Mouse (Mus musculus): ENCODE data around the gene Gm45062. TPM values are rescaled to one million over a fixed set of nuclear protein-coding genes. Genes with fewer than 3 reads are reported as not detected.

Gene Gm45062
- polyA plus RNA-seq, 1 experiment from 2014 or later: 0.85 TPM

GRCm38 (mm10) chr6:8395061-8395460, 135.8 kb downstream of the Gm45062 start:
- TF ChIP-seq EP300 (IDR thresholded peaks at IDR 0.05; ENCODE audit: low read depth): no peak
- no peak for TF ChIP-seq CTCF (IDR thresholded peaks at IDR 0.05; ENCODE audit: low read depth)
- ATAC-seq (peak; percentile 50; the same call in 1 of the 2 replicates), DNase-seq (no peak)
- no peak overlapping the region for H3K4me2 ChIP-seq (ENCODE audit: low read depth, low read length)
- no peak overlapping the region for H3K27ac ChIP-seq (ENCODE audit: low read depth)
- H3K36me3 ChIP-seq (replicated peaks; ENCODE audit: insufficient read depth, low read length): no peaks in the 10 kb centered on the region
- no peaks in the 10 kb centered on the region for H3K4me1 ChIP-seq (ENCODE audit: insufficient read depth)
- no peak overlapping the region for H3K4me3 ChIP-seq (ENCODE audit: low read depth, low read length)
- no peak overlapping the region for H3K9ac ChIP-seq (replicated peaks)
- H3K9me3 ChIP-seq (ENCODE audit: low read length): no peaks in the 10 kb centered on the region
- no peaks in the 10 kb centered on the region for H3K27me3 ChIP-seq (ENCODE audit: insufficient read depth, low read length)
- 55% methylated on average over 4 of the region's 4 CpGs for WGBS (ENCODE audit: insufficient replicate concordance)

- ATAC-seq (no peak), DNase-seq (no peak)
- H3K27me3 ChIP-seq (ENCODE audit: insufficient read depth, low read length): no peaks in the 10 kb centered on the region
- no peak for TF ChIP-seq EP300 (IDR thresholded peaks at IDR 0.05; ENCODE audit: low read depth)
- no peak for TF ChIP-seq CTCF (IDR thresholded peaks at IDR 0.05; ENCODE audit: low read depth)
- no peak overlapping the region for H3K4me3 ChIP-seq (ENCODE audit: low read depth, low read length)
- WGBS (ENCODE audit: insufficient replicate concordance): 90% methylated on average over 7 of the region's 7 CpGs
- H3K27ac ChIP-seq (ENCODE audit: low read depth): no peak overlapping the region
- no peaks in the 10 kb centered on the region for H3K9me3 ChIP-seq (ENCODE audit: low read length)
- H3K36me3 ChIP-seq (replicated peaks; ENCODE audit: insufficient read depth, low read length): no peaks in the 10 kb centered on the region
- no peak overlapping the region for H3K9ac ChIP-seq (replicated peaks)
- no peak overlapping the region for H3K4me2 ChIP-seq (ENCODE audit: low read depth, low read length)
- no peaks in the 10 kb centered on the region for H3K4me1 ChIP-seq (ENCODE audit: insufficient read depth)
Measured at GRCm38 (mm10) chr6:8397252-8397651, 138.0 kb downstream of the Gm45062 start.

GRCm38 (mm10) chr6:8399710-8400109, 140.5 kb downstream of the Gm45062 start:
- Histone ChIP-seq H3K27ac (ENCODE audit: low read depth) (no peak overlapping the region), H3K36me3 (replicated peaks; ENCODE audit: insufficient read depth, low read length) (no peaks in the 10 kb centered on the region), H3K27me3 (ENCODE audit: insufficient read depth, low read length) (no peaks in the 10 kb centered on the region), H3K4me1 (ENCODE audit: insufficient read depth) (no peaks in the 10 kb centered on the region), H3K9ac (replicated peaks) (no peak overlapping the region), H3K9me3 (ENCODE audit: low read length) (no peaks in the 10 kb centered on the region), H3K4me2 (ENCODE audit: low read depth, low read length) (no peak overlapping the region), H3K4me3 (ENCODE audit: low read depth, low read length) (no peak overlapping the region)
- DNase-seq (no peak), ATAC-seq (no peak)
- WGBS (ENCODE audit: insufficient replicate concordance): 83% methylated on average over 1 of the region's 1 CpGs
- no peak for TF ChIP-seq EP300 (IDR thresholded peaks at IDR 0.05; ENCODE audit: low read depth)
- no peak for TF ChIP-seq CTCF (IDR thresholded peaks at IDR 0.05; ENCODE audit: low read depth)

GRCm38 (mm10) chr6:8403127-8403526, 143.9 kb downstream of the Gm45062 start:
- ATAC-seq (no peak), DNase-seq (no peak)
- TF ChIP-seq EP300 (IDR thresholded peaks at IDR 0.05; ENCODE audit: low read depth) (no peak), CTCF (IDR thresholded peaks at IDR 0.05; ENCODE audit: low read depth) (no peak)
- Histone ChIP-seq H3K36me3 (replicated peaks; ENCODE audit: insufficient read depth, low read length) (no peaks in the 10 kb centered on the region), H3K9me3 (ENCODE audit: low read length) (no peaks in the 10 kb centered on the region), H3K27ac (ENCODE audit: low read depth) (no peak overlapping the region), H3K4me2 (ENCODE audit: low read depth, low read length) (no peak overlapping the region), H3K4me3 (ENCODE audit: low read depth, low read length) (no peak overlapping the region), H3K27me3 (ENCODE audit: insufficient read depth, low read length) (no peaks in the 10 kb centered on the region), H3K9ac (replicated peaks) (no peak overlapping the region), H3K4me1 (ENCODE audit: insufficient read depth) (no peaks in the 10 kb centered on the region)
- 86% methylated on average over 5 of the region's 5 CpGs for WGBS (ENCODE audit: insufficient replicate concordance)

GRCm38 (mm10) chr6:8405844-8406243, 146.6 kb downstream of the Gm45062 start:
- Histone ChIP-seq H3K9ac (replicated peaks) (no peak overlapping the region), H3K4me1 (ENCODE audit: insufficient read depth) (no peaks in the 10 kb centered on the region), H3K4me3 (ENCODE audit: low read depth, low read length) (no peak overlapping the region), H3K9me3 (ENCODE audit: low read length) (no peaks in the 10 kb centered on the region), H3K36me3 (replicated peaks; ENCODE audit: insufficient read depth, low read length) (no peaks in the 10 kb centered on the region), H3K4me2 (ENCODE audit: low read depth, low read length) (no peak overlapping the region), H3K27me3 (ENCODE audit: insufficient read depth, low read length) (no peaks in the 10 kb centered on the region), H3K27ac (ENCODE audit: low read depth) (no peak overlapping the region)
- ATAC-seq: no peak
- DNase-seq: no peak
- TF ChIP-seq CTCF (IDR thresholded peaks at IDR 0.05; ENCODE audit: low read depth) (no peak), EP300 (IDR thresholded peaks at IDR 0.05; ENCODE audit: low read depth) (no peak)
- WGBS (ENCODE audit: insufficient replicate concordance): 83% methylated on average over 5 of the region's 5 CpGs

- H3K9me3 ChIP-seq (ENCODE audit: low read length): no peaks in the 10 kb centered on the region
- DNase-seq: no peak
- TF ChIP-seq CTCF (IDR thresholded peaks at IDR 0.05; ENCODE audit: low read depth): no peak
- H3K4me3 ChIP-seq (ENCODE audit: low read depth, low read length): no peak overlapping the region
- 79% methylated on average over 2 of the region's 2 CpGs for WGBS (ENCODE audit: insufficient replicate concordance)
- no peak overlapping the region for H3K4me2 ChIP-seq (ENCODE audit: low read depth, low read length)
- H3K27ac ChIP-seq (ENCODE audit: low read depth): no peak overlapping the region
- no peak for ATAC-seq
- H3K9ac ChIP-seq (replicated peaks): no peak overlapping the region
- H3K4me1 ChIP-seq (ENCODE audit: insufficient read depth): no peaks in the 10 kb centered on the region
- no peaks in the 10 kb centered on the region for H3K36me3 ChIP-seq (replicated peaks; ENCODE audit: insufficient read depth, low read length)
- H3K27me3 ChIP-seq (ENCODE audit: insufficient read depth, low read length): no peaks in the 10 kb centered on the region
Measured at GRCm38 (mm10) chr6:8408332-8408731, 149.1 kb downstream of the Gm45062 start.

GRCm38 (mm10) chr6:8409865-8410264, 150.6 kb downstream of the Gm45062 start:
- 79% methylated on average over 4 of the region's 4 CpGs for WGBS (ENCODE audit: insufficient replicate concordance)
- no peak overlapping the region for H3K27ac ChIP-seq (ENCODE audit: low read depth)
- H3K9me3 ChIP-seq (ENCODE audit: low read length): no peaks in the 10 kb centered on the region
- no peak for ATAC-seq
- H3K4me3 ChIP-seq (ENCODE audit: low read depth, low read length): no peak overlapping the region
- H3K4me2 ChIP-seq (ENCODE audit: low read depth, low read length): no peak overlapping the region
- H3K4me1 ChIP-seq (ENCODE audit: insufficient read depth): no peaks in the 10 kb centered on the region
- H3K27me3 ChIP-seq (ENCODE audit: insufficient read depth, low read length): no peaks in the 10 kb centered on the region
- no peak overlapping the region for H3K9ac ChIP-seq (replicated peaks)
- no peak for DNase-seq
- no peaks in the 10 kb centered on the region for H3K36me3 ChIP-seq (replicated peaks; ENCODE audit: insufficient read depth, low read length)
- no peak for TF ChIP-seq CTCF (IDR thresholded peaks at IDR 0.05; ENCODE audit: low read depth)
- no peak for TF ChIP-seq EP300 (IDR thresholded peaks at IDR 0.05; ENCODE audit: low read depth)
